Mouse (Mus musculus): ENCODE measurements around the gene Teddm2.
A peak's percentile ranks its signal among the peaks of the same experiment; 100 is the strongest.
"Not testable (repeated sequence)": the region's sequence is repeated elsewhere in the genome, so short reads cannot be mapped to it uniquely, and the experiment has no call there.

Teddm2 gene

DNA sequence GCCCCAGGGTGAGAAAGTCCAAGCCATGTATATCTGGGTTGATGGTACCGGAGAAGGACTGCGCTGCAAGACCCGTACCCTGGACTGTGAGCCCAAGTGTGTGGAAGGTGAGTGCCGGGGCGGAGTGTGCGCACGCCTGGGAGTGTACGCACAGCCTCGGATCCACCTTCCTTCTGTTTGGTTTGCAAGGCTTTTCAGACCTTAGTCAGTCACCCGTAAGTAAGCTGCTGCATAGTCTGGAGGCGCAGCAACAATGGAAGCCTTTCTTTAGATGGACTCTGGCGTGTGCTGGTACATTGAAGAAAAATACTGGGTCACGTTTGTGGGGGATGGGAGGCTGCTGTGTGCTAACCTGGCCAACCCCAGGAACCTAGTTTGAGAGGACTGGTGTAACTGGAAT is 3.0 kb upstream of the Teddm2 start:
- no peak for DNase-seq (ENCODE audit: low spot score)

GRCm38 (mm10) chr1:153900860-153901730 is 1.1 kb upstream of the Teddm2 start:
- DNase-seq (ENCODE audit: low spot score): no peak

GRCm38 (mm10) chr1:153900381-153900780 is 353 bp upstream of the Teddm2 start:
- DNase-seq (ENCODE audit: low spot score): peak; percentile 28

DNA sequence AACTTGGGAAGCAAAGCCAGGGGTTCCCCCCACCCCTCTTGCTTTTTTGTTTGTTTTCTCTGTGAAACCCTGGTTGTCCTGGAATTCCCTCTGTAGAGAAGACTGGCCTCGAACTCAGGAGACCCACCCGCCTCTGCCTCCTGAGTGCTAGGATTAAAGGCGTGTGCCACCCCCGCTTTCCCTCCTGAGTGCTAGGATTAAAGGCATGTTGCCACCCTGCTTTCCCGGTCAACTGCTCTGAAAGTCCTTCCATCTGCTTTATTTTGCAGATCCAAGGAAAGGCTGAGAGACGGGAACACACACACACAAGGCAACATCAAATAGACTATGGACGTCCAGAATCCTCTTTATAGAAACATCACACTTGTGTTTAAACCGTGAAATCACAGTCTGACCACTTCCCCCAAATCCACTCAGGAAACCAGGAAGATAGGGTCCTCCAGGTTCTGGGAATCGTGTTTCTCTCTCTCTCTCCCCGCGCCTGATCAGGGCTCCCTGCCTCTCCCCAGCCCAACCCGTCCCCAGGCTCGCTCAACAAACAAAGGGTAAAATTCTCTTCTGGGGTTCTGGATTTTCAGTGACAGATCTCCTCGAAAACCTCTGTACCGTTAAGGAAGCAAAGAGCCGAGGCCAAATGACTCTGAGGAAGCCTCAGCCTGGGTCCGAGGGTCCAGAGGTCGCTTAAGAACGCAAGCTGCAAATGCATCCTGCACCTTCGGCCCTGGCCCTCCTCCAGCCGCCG is 868 bp downstream of the Teddm2 start:
- no peak for DNase-seq (ENCODE audit: low spot score)

DNA sequence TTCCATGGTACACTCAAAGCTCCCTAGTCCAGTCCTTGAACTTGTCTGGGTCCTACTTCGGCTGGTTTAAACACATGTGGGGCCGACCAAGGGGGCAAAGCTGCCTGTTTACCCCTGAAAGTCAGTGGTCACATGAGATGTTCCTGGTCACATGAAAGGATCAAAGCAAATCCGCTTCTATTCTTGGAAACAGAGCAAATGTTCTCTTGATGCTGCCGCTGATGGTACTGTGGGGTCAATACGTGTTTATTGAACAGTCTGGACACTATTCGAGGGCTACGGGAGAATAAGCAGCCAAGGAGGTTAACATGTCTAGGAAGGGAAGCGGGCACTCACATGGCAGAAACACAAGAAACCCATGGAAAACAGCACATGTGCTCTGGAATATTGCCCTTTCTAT is 2.8 kb downstream of the Teddm2 start:
- no peak for DNase-seq (ENCODE audit: low spot score)

DNA sequence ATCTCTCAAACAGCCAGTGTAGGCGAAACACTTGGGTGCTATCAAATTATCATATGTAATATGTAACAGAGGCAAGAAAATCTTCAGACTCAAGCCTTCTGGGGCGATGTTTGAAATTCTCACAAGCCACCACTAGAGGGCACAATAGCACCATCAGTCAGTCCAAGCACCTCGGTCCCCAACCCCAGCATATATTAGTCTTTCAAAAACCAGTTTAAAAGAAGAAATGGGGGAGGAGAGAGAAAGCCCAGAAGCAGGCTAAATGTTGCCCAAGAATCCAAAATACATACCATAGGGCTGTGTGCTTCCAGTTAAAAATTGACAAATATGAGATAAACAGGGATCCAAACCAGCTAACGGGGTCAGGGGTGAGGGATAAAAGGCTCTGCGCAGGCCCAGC is 5.0 kb downstream of the Teddm2 start:
- DNase-seq (ENCODE audit: low spot score): no peak

- no peak for DNase-seq (ENCODE audit: low spot score)
These were observed 5.7 kb downstream of the Teddm2 start for GRCm38 (mm10) chr1:153894201-153894893.

DNA sequence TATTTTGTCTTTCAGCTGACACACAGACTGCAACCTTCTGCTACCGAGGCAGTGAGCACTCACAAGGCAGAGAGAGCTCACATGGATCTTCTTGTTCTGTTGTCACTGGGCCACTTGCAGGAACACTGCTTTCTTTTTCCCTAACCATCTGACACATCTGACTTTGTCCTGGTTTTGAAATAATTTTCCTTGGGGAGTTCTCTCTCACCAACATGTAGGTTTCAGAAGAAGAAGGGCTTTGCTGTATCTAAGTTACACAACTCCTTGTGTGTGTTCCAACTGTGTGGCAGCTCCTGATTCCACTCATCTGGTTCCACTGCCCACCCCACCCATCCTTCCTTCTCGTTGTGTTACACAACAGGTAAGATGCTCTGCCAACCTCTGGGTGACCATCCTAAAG is 6.3 kb downstream of the Teddm2 start:
- no peak for DNase-seq (ENCODE audit: low spot score)

DNA sequence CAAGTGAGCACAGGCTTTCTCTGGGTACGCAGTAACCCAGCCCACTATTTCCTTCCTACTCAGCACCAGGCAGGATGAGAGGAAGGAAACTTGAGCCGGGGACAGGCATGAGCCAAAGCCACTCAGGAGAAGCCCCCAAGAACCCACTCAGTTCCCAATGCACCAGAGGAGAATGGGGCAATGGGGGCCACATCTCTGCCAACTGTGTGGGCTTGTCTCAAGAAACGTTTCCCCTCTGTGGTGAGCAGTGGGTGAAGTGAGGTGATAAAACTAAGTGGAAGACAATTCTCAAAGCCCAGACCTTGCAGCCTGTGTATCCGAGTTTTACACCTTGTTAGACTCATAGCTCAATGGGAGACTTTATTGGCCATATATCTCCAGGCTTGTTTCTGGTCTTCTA is 8.6 kb downstream of the Teddm2 start, which contains the start of gene Teddm1a:
Gene Teddm1a, plus strand, starts transcription at position 301 of the 400 bp plus-strand sequence.
- DNase-seq (ENCODE audit: low spot score): no peak

DNA sequence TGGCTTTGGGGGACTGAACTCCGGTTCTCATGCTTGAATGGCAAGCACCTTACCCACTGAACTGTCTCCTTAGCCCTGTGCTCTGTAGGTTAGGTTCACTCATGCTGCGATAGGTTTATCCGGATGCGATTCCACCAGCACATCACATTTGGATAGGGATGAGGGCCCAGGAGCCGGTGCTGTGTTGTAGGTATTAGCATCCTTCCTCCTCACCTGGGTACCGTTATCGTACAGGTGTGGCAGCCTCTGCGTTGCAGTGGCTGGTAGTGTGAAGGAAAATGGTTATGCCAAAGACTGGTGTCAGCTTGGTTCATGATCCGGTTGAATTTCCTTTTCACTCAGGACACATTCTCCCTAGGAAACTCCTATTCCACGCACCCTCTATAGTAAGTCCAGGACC is 9.9 kb downstream of the Teddm2 start:
- no peak for DNase-seq (ENCODE audit: low spot score)

DNA sequence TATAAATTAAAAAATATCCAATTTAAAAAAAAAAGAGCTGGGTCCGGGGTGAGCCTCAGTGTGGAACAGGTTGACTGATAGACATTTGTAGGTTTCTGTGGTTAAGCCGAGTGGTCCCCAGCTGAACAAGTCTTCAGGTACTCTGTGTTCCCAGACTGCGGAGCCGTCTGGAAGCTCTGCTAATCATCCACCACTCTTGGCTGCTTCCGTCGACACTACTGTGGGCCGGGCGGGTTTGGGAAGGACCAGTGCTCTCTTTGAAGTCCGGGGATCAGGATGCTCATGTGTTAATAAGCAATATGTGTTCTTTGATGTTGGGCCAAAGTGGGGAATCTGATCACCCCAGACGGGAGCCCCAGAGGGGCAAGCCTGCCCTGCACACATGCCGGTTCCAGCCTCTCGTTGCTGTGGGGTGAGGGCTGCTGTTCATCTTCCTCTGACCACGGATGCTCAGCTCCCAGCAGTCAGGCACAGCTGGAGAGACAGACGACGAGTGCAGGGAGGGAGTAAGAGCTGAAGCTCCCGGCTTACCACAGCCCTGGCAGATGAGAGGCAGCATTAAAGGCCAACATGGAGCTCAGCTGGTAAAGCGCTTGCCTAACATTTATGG is 13.9 kb downstream of the Teddm2 start:
- no peak for DNase-seq (ENCODE audit: low spot score)

DNA sequence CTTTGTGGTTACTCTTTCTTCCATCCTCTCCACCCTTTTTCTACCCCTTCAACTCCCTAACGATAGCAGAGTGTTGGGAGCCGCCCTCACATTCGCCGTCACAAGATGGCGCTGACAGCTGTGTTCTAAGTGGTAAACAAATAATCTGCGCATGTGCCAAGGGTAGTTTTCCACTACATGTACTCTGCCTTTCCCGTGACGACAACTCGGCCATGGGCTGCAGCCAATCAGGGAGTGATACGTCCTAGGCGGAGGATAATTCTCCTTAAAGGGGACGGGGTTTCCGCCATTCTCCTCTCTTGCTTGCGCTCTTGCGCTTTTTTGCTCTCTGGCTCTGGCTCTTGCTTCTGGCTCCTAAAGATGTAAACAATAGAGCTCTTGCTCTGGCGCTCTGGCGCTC is 19.6 kb downstream of the Teddm2 start:
- DNase-seq (ENCODE audit: low spot score): not testable (repeated sequence)

GRCm38 (mm10) chr1:153874045-153874444 is 26.0 kb downstream of the Teddm2 start, which contains the start of gene Teddm1b:
Gene Teddm1b, plus strand, starts transcription at chr1:153874345.
- DNase-seq (ENCODE audit: low spot score): no peak

DNA sequence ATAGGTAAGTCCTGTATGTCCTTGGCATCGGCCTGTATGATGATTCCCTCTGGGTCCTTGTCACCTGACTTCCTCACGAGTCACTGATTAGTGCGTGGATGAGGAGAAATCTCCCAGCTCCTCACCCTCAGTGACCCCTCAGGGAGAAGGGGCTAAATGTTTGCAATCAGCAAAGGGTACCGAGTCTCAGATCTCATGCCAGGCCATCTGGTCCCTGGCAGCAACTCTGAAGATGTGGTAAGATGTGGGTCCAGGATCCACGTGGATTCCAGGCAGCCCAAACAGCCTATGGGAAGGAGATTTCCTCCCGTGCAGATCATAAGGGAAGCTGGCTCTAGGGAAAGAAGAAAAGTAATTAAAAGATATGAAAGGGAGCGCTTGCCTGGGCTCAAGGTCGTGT is 44.1 kb downstream of the Teddm2 start:
- no peak for DNase-seq (ENCODE audit: low spot score)

- DNase-seq (ENCODE audit: low spot score): not testable (repeated sequence)
These were observed 47.3 kb downstream of the Teddm2 start for GRCm38 (mm10) chr1:153852696-153853095.

DNA sequence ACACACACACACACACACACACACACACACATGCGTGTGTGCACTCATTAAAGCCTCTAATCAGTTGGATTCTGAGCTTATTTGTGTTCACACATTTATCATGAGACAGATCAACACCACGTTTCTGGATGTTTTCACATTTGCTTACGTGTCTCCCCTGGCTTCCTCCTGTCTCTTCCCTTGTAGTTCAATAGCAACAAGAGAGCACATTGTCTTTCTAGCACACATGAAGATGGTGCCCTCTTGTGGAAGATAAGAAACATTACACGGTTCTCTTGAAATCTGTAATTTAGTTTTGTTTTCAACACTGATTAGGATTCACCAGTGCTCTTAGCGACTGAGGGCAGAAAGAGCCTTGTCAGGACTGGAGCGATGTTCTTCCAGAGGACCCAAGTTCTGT is 53.2 kb downstream of the Teddm2 start:
- no peak for DNase-seq (ENCODE audit: low spot score)

GRCm38 (mm10) chr1:153846420-153846819 is 53.6 kb downstream of the Teddm2 start:
- no peak for DNase-seq (ENCODE audit: low spot score)

DNA sequence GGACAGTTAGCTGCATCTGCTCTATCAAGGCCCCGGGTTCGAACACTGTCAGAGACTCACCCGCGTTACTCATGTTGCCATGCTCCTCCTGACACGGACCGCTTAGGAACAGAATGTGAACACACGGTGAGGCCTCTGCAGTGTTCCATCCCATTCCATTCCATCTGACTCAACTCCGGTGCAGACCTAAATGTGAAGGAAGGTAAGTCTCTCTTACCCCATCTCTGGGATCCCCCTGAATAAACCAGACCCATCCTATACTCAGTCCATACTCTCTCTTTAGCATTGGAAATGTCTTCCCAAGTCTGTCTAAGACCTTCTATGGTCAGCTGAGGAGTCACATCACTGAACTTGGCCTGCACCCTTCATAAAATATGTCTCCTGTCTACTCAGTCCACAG is 56.0 kb downstream of the Teddm2 start, which contains the start of gene Rgsl1:
Gene Rgsl1, minus strand, starts transcription at position 101 of the 400 bp plus-strand sequence.
- DNase-seq (ENCODE audit: low spot score): no peak

DNA sequence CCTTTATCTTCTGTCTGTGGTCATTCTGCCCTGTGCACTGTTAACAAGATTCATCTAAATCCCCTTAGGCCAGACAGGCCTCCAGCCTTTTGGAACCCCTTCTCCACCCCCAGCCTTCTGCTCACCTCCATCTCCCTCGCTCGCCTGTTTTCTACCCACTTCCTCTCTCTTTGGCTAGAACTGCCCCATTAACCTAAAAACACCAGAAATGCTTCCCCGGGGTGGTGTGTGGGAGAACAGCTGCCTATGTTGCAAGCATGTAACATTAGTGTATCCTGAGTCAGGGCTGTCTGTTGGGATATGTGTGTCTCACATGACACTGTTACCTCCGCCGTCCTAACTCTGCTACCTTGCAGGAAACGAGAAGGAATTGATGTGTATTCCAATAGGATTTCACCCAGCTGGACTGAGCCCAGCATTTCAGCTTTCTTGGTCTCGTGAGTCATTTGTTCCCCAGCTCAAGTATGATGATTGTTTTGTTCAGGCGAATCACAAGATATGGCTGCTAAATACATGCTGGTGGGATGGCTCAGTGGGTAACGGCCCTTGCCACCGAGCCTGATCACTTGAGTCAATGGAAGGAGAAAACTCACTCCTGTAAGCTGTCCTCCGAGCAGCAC is 57.8 kb downstream of the Teddm2 start:
- DNase-seq (ENCODE audit: low spot score): no peak

DNA sequence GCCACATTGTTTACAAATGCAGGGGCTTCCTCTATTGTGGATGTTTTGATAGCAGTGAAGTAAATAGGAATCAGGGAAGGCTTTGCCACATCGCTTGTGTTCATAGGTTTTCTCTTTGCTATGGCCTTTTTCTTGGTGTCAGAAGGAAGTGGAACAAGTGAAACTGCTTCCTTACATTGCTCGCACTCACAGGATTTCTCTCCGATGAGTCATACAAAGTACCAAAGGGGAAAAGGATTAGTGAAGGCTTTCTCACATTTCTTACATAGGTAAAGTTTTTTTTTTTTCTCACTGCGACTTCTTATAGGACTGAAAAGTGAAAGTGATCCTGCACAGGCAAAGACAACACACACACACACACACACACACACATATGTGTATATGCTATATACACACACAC is 64.0 kb downstream of the Teddm2 start:
- no peak for DNase-seq (ENCODE audit: low spot score)

DNA sequence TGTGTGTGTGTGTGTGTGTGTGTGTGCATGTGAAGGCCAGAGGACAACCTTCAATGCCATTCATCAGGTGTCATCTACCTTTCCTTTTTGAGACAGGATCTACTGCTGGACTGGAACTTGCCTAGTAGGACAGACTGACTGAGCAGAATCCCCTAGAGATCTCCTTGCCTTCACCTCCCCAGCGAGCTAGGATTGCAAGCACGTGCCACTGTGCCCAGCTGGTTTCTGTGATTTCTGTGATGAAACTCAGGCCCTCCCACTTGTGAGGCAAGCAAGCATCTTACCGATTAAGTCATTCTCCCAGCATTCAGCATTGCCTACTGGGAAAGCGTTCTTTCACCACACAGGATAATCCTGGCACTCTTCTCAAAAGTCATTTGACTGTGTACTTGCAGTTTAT is 69.3 kb downstream of the Teddm2 start:
- DNase-seq (ENCODE audit: low spot score): no peak

DNA sequence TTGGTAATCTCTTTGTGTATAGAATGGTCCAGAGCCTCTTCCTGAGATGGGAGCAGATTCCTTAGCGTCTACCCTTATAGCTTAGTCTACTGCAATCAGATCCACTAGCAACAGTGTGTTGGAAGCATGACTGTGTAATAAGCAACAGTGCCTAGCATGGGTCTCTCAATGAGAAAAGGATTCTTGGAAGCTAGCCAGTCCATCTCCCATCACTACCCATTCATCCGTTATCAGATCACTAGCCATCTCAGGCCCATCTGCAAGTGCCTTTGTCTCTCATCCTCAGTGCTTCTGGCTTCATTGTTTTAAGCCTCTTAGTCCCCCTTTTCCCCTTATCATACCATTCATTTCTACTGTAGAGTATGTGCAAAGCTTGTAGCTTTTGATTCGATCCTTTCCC is 79.8 kb downstream of the Teddm2 start:
- no peak for DNase-seq (ENCODE audit: low spot score)
